Mouse (Mus musculus): ENCODE results near the gene Mtg2. TPM values are rescaled to one million over a fixed set of nuclear protein-coding genes. Genes with fewer than 3 reads are reported as not detected.

Gene Mtg2
- polyA plus RNA-seq (2014; fragmentation: Nextera tagmentation; extraction: Ambion mirVana) = 24.6 and 28.6 TPM in 2 replicates

GRCm38 (mm10) chr2:180070481-180071453 lies at the start of gene Mtg2:
Gene Mtg2 (plus strand): TSS chr2:180070588.
- no peaks in the 10 kb centered on the region for H3K27me3 ChIP-seq (ENCODE audit: control insufficient read depth, insufficient read depth, low read length)
- WGBS = 7% methylated on average over 58 of the region's 58 CpGs
- ATAC-seq (ENCODE audit: low FRiP score, low TSS enrichment) = peak; percentile 97
- peak within 1 kb of the TSS; percentile 67 for H3K27ac ChIP-seq (ENCODE audit: low read depth, low read length)
- peak within 1 kb of the TSS; percentile 86 for H3K4me2 ChIP-seq (replicated peaks; ENCODE audit: low read depth, low read length)
- H3K4me3 ChIP-seq (ENCODE audit: low read length) = peak within 1 kb of the TSS; percentile 68
- H3K36me3 ChIP-seq (ENCODE audit: control insufficient read depth, insufficient read depth, low read length) = peaks cover 12% of the 10 kb centered on the region
- no peaks in the 10 kb centered on the region for H3K9me3 ChIP-seq (ENCODE audit: control insufficient read depth, low read length)
- peaks cover 7% of the 10 kb centered on the region for H3K4me1 ChIP-seq (ENCODE audit: control insufficient read depth, insufficient read depth, low read length)
- peak within 1 kb of the TSS; percentile 71 for H3K9ac ChIP-seq (ENCODE audit: low read depth, low read length)

GRCm38 (mm10) chr2:180020919-180021318 lies 49.5 kb upstream of the Mtg2 start:
- H3K9ac ChIP-seq (ENCODE audit: low read depth, low read length) = no peak overlapping the region

GRCm38 (mm10) chr2:180022751-180023150 lies 47.6 kb upstream of the Mtg2 start:
- no peak overlapping the region for H3K9ac ChIP-seq (ENCODE audit: low read depth, low read length)
- H3K27ac ChIP-seq (ENCODE audit: low read depth, low read length) = no peak overlapping the region
- peaks cover 9% of the 10 kb centered on the region; the same call in 1 of the 2 replicates for H3K36me3 ChIP-seq (ENCODE audit: control insufficient read depth, insufficient read depth, low read length)
- WGBS = 54% methylated on average over 6 of the region's 6 CpGs
- no peak overlapping the region for H3K4me2 ChIP-seq (replicated peaks; ENCODE audit: low read depth, low read length)
- H3K4me1 ChIP-seq (ENCODE audit: control insufficient read depth, insufficient read depth, low read length) = peaks cover 21% of the 10 kb centered on the region
- no peak overlapping the region for H3K4me3 ChIP-seq (ENCODE audit: low read length)
- no peaks in the 10 kb centered on the region for H3K9me3 ChIP-seq (ENCODE audit: control insufficient read depth, low read length)
- peaks cover 14% of the 10 kb centered on the region for H3K27me3 ChIP-seq (ENCODE audit: control insufficient read depth, insufficient read depth, low read length)
- ATAC-seq (ENCODE audit: low FRiP score, low TSS enrichment) = no peak

More at GRCm38 (mm10) chr2:180020919-180021318, 49.5 kb upstream of the Mtg2 start:
- no peak overlapping the region for H3K27ac ChIP-seq (ENCODE audit: low read depth, low read length)
- peaks cover 14% of the 10 kb centered on the region for H3K27me3 ChIP-seq (ENCODE audit: control insufficient read depth, insufficient read depth, low read length)
- WGBS = 84% methylated on average over 8 of the region's 8 CpGs
- ATAC-seq (ENCODE audit: low FRiP score, low TSS enrichment) = no peak
- H3K9me3 ChIP-seq (ENCODE audit: control insufficient read depth, low read length) = no peaks in the 10 kb centered on the region
- H3K4me1 ChIP-seq (ENCODE audit: control insufficient read depth, insufficient read depth, low read length) = peaks cover 11% of the 10 kb centered on the region
- H3K4me2 ChIP-seq (replicated peaks; ENCODE audit: low read depth, low read length) = no peak overlapping the region
- H3K4me3 ChIP-seq (ENCODE audit: low read length) = no peak overlapping the region
- H3K36me3 ChIP-seq (ENCODE audit: control insufficient read depth, insufficient read depth, low read length) = no peaks in the 10 kb centered on the region

GRCm38 (mm10) chr2:180024401-180025098 lies 45.8 kb upstream of the Mtg2 start, which contains the start of gene Lsm14b:
Gene Lsm14b (plus strand): TSS chr2:180024987.
- H3K36me3 ChIP-seq (ENCODE audit: control insufficient read depth, insufficient read depth, low read length) = peaks cover 27% of the 10 kb centered on the region
- WGBS = under 1% methylated on average over 59 of the region's 80 CpGs
- peak within 1 kb of the TSS; percentile 96 for H3K4me3 ChIP-seq (ENCODE audit: low read length)
- peaks cover 14% of the 10 kb centered on the region for H3K27me3 ChIP-seq (ENCODE audit: control insufficient read depth, insufficient read depth, low read length)
- peak within 1 kb of the TSS; percentile 90 for H3K27ac ChIP-seq (ENCODE audit: low read depth, low read length)
- H3K4me2 ChIP-seq (replicated peaks; ENCODE audit: low read depth, low read length) = peak within 1 kb of the TSS; percentile 60
- peak within 1 kb of the TSS; percentile 96 for H3K9ac ChIP-seq (ENCODE audit: low read depth, low read length)
- no peaks in the 10 kb centered on the region for H3K9me3 ChIP-seq (ENCODE audit: control insufficient read depth, low read length)
- ATAC-seq (ENCODE audit: low FRiP score, low TSS enrichment) = peak; percentile 95
- H3K4me1 ChIP-seq (ENCODE audit: control insufficient read depth, insufficient read depth, low read length) = peaks cover 27% of the 10 kb centered on the region

GRCm38 (mm10) chr2:180025135-180025860 lies 45.1 kb upstream of the Mtg2 start:
- under 1% methylated on average over 78 of the region's 84 CpGs for WGBS
- ATAC-seq (ENCODE audit: low FRiP score, low TSS enrichment) = peak; percentile 8

GRCm38 (mm10) chr2:180025861-180026200 lies 44.6 kb upstream of the Mtg2 start:
- Histone ChIP-seq H3K4me2 (replicated peaks; ENCODE audit: low read depth, low read length) (peak overlapping the region; percentile 60), H3K9ac (ENCODE audit: low read depth, low read length) (peak overlapping the region; percentile 96), H3K4me3 (ENCODE audit: low read length) (peak overlapping the region; percentile 96), H3K27ac (ENCODE audit: low read depth, low read length) (peak overlapping the region; percentile 90; the same call in 1 of the 2 replicates), H3K36me3 (ENCODE audit: control insufficient read depth, insufficient read depth, low read length) (peaks cover 38% of the 10 kb centered on the region), H3K4me1 (ENCODE audit: control insufficient read depth, insufficient read depth, low read length) (peaks cover 27% of the 10 kb centered on the region), H3K9me3 (ENCODE audit: control insufficient read depth, low read length) (no peaks in the 10 kb centered on the region), H3K27me3 (ENCODE audit: control insufficient read depth, insufficient read depth, low read length) (peaks cover 14% of the 10 kb centered on the region; the same call in 1 of the 2 replicates)
- ATAC-seq (ENCODE audit: low FRiP score, low TSS enrichment) = no peak
- 7% methylated on average over 6 of the region's 6 CpGs for WGBS

More at GRCm38 (mm10) chr2:180025135-180025860, 45.1 kb upstream of the Mtg2 start:
- Histone ChIP-seq H3K4me1 (ENCODE audit: control insufficient read depth, insufficient read depth, low read length) (peaks cover 27% of the 10 kb centered on the region), H3K4me2 (replicated peaks; ENCODE audit: low read depth, low read length) (peak overlapping the region; percentile 60), H3K27ac (ENCODE audit: low read depth, low read length) (peak overlapping the region; percentile 90), H3K9me3 (ENCODE audit: control insufficient read depth, low read length) (no peaks in the 10 kb centered on the region), H3K9ac (ENCODE audit: low read depth, low read length) (peak overlapping the region; percentile 96), H3K36me3 (ENCODE audit: control insufficient read depth, insufficient read depth, low read length) (peaks cover 33% of the 10 kb centered on the region), H3K4me3 (ENCODE audit: low read length) (peak overlapping the region; percentile 96), H3K27me3 (ENCODE audit: control insufficient read depth, insufficient read depth, low read length) (peaks cover 14% of the 10 kb centered on the region; the same call in 1 of the 2 replicates)

- peak overlapping the region; percentile 96; the same call in 1 of the 2 replicates for H3K4me3 ChIP-seq (ENCODE audit: low read length)
- WGBS = 57% methylated on average over 9 of the region's 9 CpGs
These were observed 42.6 kb upstream of the Mtg2 start for GRCm38 (mm10) chr2:180027768-180028167.

GRCm38 (mm10) chr2:180031270-180031669 lies 39.1 kb upstream of the Mtg2 start:
- no peak for ATAC-seq (ENCODE audit: low FRiP score, low TSS enrichment)
- WGBS = 77% methylated on average over 6 of the region's 6 CpGs
- no peak overlapping the region for H3K27ac ChIP-seq (ENCODE audit: low read depth, low read length)
- H3K4me1 ChIP-seq (ENCODE audit: control insufficient read depth, insufficient read depth, low read length) = peaks cover 23% of the 10 kb centered on the region
- no peak overlapping the region for H3K4me3 ChIP-seq (ENCODE audit: low read length)
- H3K9me3 ChIP-seq (ENCODE audit: control insufficient read depth, low read length) = no peaks in the 10 kb centered on the region
- no peaks in the 10 kb centered on the region for H3K27me3 ChIP-seq (ENCODE audit: control insufficient read depth, insufficient read depth, low read length)
- H3K4me2 ChIP-seq (replicated peaks; ENCODE audit: low read depth, low read length) = no peak overlapping the region
- peaks cover 92% of the 10 kb centered on the region for H3K36me3 ChIP-seq (ENCODE audit: control insufficient read depth, insufficient read depth, low read length)
- H3K9ac ChIP-seq (ENCODE audit: low read depth, low read length) = no peak overlapping the region

More at GRCm38 (mm10) chr2:180027768-180028167, 42.6 kb upstream of the Mtg2 start:
- H3K4me1 ChIP-seq (ENCODE audit: control insufficient read depth, insufficient read depth, low read length) = peaks cover 27% of the 10 kb centered on the region
- no peak overlapping the region for H3K27ac ChIP-seq (ENCODE audit: low read depth, low read length)
- H3K9ac ChIP-seq (ENCODE audit: low read depth, low read length) = peak overlapping the region; percentile 96; the same call in 1 of the 2 replicates
- H3K27me3 ChIP-seq (ENCODE audit: control insufficient read depth, insufficient read depth, low read length) = peaks cover 2% of the 10 kb centered on the region; the same call in 1 of the 2 replicates
- peak overlapping the region; percentile 60 for H3K4me2 ChIP-seq (replicated peaks; ENCODE audit: low read depth, low read length)
- no peaks in the 10 kb centered on the region for H3K9me3 ChIP-seq (ENCODE audit: control insufficient read depth, low read length)
- peaks cover 57% of the 10 kb centered on the region for H3K36me3 ChIP-seq (ENCODE audit: control insufficient read depth, insufficient read depth, low read length)
- no peak for ATAC-seq (ENCODE audit: low FRiP score, low TSS enrichment)

All from kidney, embryonic 14.5 days (tissue).